Mouse (Mus musculus) hematopoietic multipotent progenitor cell, adult 10-12 weeks (in vitro differentiated cells): ENCODE results near the gene Nkx6-2. TPM values are rescaled to one million over a fixed set of nuclear protein-coding genes. Genes with fewer than 3 reads are reported as not detected.

ENCODE experiments used
- polyA plus RNA-seq: library from polyadenylated mRNA; stranded (reverse); fragments of >175 nt; gene quantifications from 2 replicates; pipeline ENCODE4 v1.2.3, GENCODE M21; 2012; ENCODE audit warnings: low replicate concordance

Nkx6-2 gene
- not detected in 2 replicates for polyA plus RNA-seq

DNA sequence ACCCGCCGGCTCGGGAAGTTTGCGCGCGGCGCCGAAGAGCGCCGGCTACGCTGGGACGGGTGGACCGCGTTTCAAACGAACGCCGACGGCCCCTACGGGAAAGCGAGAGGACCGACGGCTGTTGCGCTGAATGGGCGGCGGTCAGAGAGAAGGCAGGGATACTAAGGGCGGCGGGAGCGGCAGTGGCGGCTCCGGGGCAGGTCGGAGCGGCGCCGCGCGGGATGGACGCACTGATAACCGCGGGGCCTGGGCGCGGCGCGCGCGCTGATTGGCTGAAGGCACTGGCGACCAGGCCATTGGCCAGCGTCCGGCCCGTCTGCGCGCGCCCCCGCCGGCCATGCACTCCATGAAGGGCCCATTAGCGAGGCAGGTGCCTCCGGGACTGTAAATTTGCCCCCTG, at the start of gene Nkx6-2:
Nkx6-2 (minus strand) TSS at position 203 of the 400 bp plus-strand sequence.

Other genes starting within 250 kb of the Nkx6-2 start
- 11.9 and 20.5 TPM in 2 replicates for gene Inpp5a, start 193.7 kb downstream of the Nkx6-2 start, polyA plus RNA-seq
- not detected in 2 replicates for gene Cfap46, start 101.0 kb upstream of the Nkx6-2 start, polyA plus RNA-seq